Mouse (Mus musculus): ENCODE results near the gene Tmem101. TPM values are rescaled to one million over a fixed set of nuclear protein-coding genes. Genes with fewer than 3 reads are reported as not detected.

The Tmem101 gene
- polyA plus RNA-seq, 1 experiment = 13.0 TPM

GRCm38 (mm10) chr11:102140508-102140907 lies 15.7 kb downstream of the Tmem101 start:
- Histone ChIP-seq H3K4me3 (ENCODE audit: low read depth, low read length) (no peak overlapping the region), H3K27me3 (ENCODE audit: control insufficient read depth, insufficient read depth, low read length) (no peaks in the 10 kb centered on the region), H3K27ac (ENCODE audit: insufficient read depth, low read depth, low read length) (no peak overlapping the region), H3K36me3 (ENCODE audit: control insufficient read depth, insufficient read depth, low read length) (no peaks in the 10 kb centered on the region), H3K4me1 (ENCODE audit: control insufficient read depth, insufficient read depth, insufficient read length, low read length) (peaks cover 9% of the 10 kb centered on the region)
- 4% methylated on average over 5 of the region's 5 CpGs for WGBS
- TF ChIP-seq POLR2A (IDR thresholded peaks at IDR 0.05; ENCODE audit: low read depth, low read length) = no peak
- TF ChIP-seq CTCF (IDR thresholded peaks at IDR 0.05; ENCODE audit: extremely low read depth, insufficient read length, insufficient replicate concordance, low read depth, low read length) = peak; percentile 46; the same call in 1 of the 2 replicates

GRCm38 (mm10) chr11:102138447-102138740 lies 17.8 kb downstream of the Tmem101 start:
- H3K4me3 ChIP-seq (ENCODE audit: low read depth, low read length) = no peak overlapping the region
- no peaks in the 10 kb centered on the region for H3K36me3 ChIP-seq (ENCODE audit: control insufficient read depth, insufficient read depth, low read length)
- H3K4me1 ChIP-seq (ENCODE audit: control insufficient read depth, insufficient read depth, insufficient read length, low read length) = peaks cover 6% of the 10 kb centered on the region
- TF ChIP-seq POLR2A (IDR thresholded peaks at IDR 0.05; ENCODE audit: low read depth, low read length) (no peak), CTCF (IDR thresholded peaks at IDR 0.05; ENCODE audit: extremely low read depth, insufficient read length, insufficient replicate concordance, low read depth, low read length) (peak; percentile 83)
- WGBS = 1% methylated on average over 18 of the region's 18 CpGs
- no peaks in the 10 kb centered on the region for H3K27me3 ChIP-seq (ENCODE audit: control insufficient read depth, insufficient read depth, low read length)
- no peak overlapping the region for H3K27ac ChIP-seq (ENCODE audit: insufficient read depth, low read depth, low read length)

- H3K36me3 ChIP-seq (ENCODE audit: control insufficient read depth, insufficient read depth, low read length) = no peaks in the 10 kb centered on the region
- H3K27ac ChIP-seq (ENCODE audit: insufficient read depth, low read depth, low read length) = no peak overlapping the region
- 40% methylated on average over 13 of the region's 13 CpGs for WGBS
- H3K4me1 ChIP-seq (ENCODE audit: control insufficient read depth, insufficient read depth, insufficient read length, low read length) = peaks cover 3% of the 10 kb centered on the region
- no peaks in the 10 kb centered on the region for H3K27me3 ChIP-seq (ENCODE audit: control insufficient read depth, insufficient read depth, low read length)
- TF ChIP-seq POLR2A (IDR thresholded peaks at IDR 0.05; ENCODE audit: low read depth, low read length) (no peak), CTCF (IDR thresholded peaks at IDR 0.05; ENCODE audit: extremely low read depth, insufficient read length, insufficient replicate concordance, low read depth, low read length) (no peak)
- no peak overlapping the region for H3K4me3 ChIP-seq (ENCODE audit: low read depth, low read length)
Observed at GRCm38 (mm10) chr11:102137625-102138446, 18.4 kb downstream of the Tmem101 start.

- Histone ChIP-seq H3K4me1 (ENCODE audit: control insufficient read depth, insufficient read depth, insufficient read length, low read length) (peaks cover 3% of the 10 kb centered on the region), H3K27ac (ENCODE audit: insufficient read depth, low read depth, low read length) (no peak overlapping the region), H3K36me3 (ENCODE audit: control insufficient read depth, insufficient read depth, low read length) (no peaks in the 10 kb centered on the region), H3K4me3 (ENCODE audit: low read depth, low read length) (no peak overlapping the region), H3K27me3 (ENCODE audit: control insufficient read depth, insufficient read depth, low read length) (no peaks in the 10 kb centered on the region)
- TF ChIP-seq CTCF (IDR thresholded peaks at IDR 0.05; ENCODE audit: extremely low read depth, insufficient read length, insufficient replicate concordance, low read depth, low read length) = no peak
- no peak for TF ChIP-seq POLR2A (IDR thresholded peaks at IDR 0.05; ENCODE audit: low read depth, low read length)
- 28% methylated on average over 4 of the region's 4 CpGs for WGBS
Observed at GRCm38 (mm10) chr11:102134516-102134915, 21.7 kb downstream of the Tmem101 start.

GRCm38 (mm10) chr11:102117386-102117785 lies 38.8 kb downstream of the Tmem101 start:
- peaks cover 4% of the 10 kb centered on the region; the same call in 1 of the 2 replicates for H3K4me1 ChIP-seq (ENCODE audit: control insufficient read depth, insufficient read depth, insufficient read length, low read length)
- no peaks in the 10 kb centered on the region for H3K36me3 ChIP-seq (ENCODE audit: control insufficient read depth, insufficient read depth, low read length)
- H3K27ac ChIP-seq (ENCODE audit: insufficient read depth, low read depth, low read length) = no peak overlapping the region
- WGBS = 56% methylated on average over 6 of the region's 6 CpGs
- TF ChIP-seq POLR2A (IDR thresholded peaks at IDR 0.05; ENCODE audit: low read depth, low read length) (no peak), CTCF (IDR thresholded peaks at IDR 0.05; ENCODE audit: extremely low read depth, insufficient read length, insufficient replicate concordance, low read depth, low read length) (no peak)
- no peaks in the 10 kb centered on the region for H3K27me3 ChIP-seq (ENCODE audit: control insufficient read depth, insufficient read depth, low read length)
- H3K4me3 ChIP-seq (ENCODE audit: low read depth, low read length) = no peak overlapping the region

GRCm38 (mm10) chr11:102116241-102116640 lies 40.0 kb downstream of the Tmem101 start:
- H3K36me3 ChIP-seq (ENCODE audit: control insufficient read depth, insufficient read depth, low read length) = no peaks in the 10 kb centered on the region
- peaks cover 4% of the 10 kb centered on the region; the same call in 1 of the 2 replicates for H3K4me1 ChIP-seq (ENCODE audit: control insufficient read depth, insufficient read depth, insufficient read length, low read length)
- TF ChIP-seq CTCF (IDR thresholded peaks at IDR 0.05; ENCODE audit: extremely low read depth, insufficient read length, insufficient replicate concordance, low read depth, low read length) = no peak
- no peak for TF ChIP-seq POLR2A (IDR thresholded peaks at IDR 0.05; ENCODE audit: low read depth, low read length)
- 24% methylated on average over 8 of the region's 8 CpGs for WGBS
- H3K27ac ChIP-seq (ENCODE audit: insufficient read depth, low read depth, low read length) = no peak overlapping the region
- no peaks in the 10 kb centered on the region for H3K27me3 ChIP-seq (ENCODE audit: control insufficient read depth, insufficient read depth, low read length)
- no peak overlapping the region for H3K4me3 ChIP-seq (ENCODE audit: low read depth, low read length)

GRCm38 (mm10) chr11:102111576-102111975 lies 44.6 kb downstream of the Tmem101 start:
- H3K36me3 ChIP-seq (ENCODE audit: control insufficient read depth, insufficient read depth, low read length) = no peaks in the 10 kb centered on the region
- WGBS = 27% methylated on average over 5 of the region's 5 CpGs
- TF ChIP-seq POLR2A (IDR thresholded peaks at IDR 0.05; ENCODE audit: low read depth, low read length) = no peak
- no peak for TF ChIP-seq CTCF (IDR thresholded peaks at IDR 0.05; ENCODE audit: extremely low read depth, insufficient read length, insufficient replicate concordance, low read depth, low read length)

More at GRCm38 (mm10) chr11:102111576-102111975, 44.6 kb downstream of the Tmem101 start:
- Histone ChIP-seq H3K4me3 (ENCODE audit: low read depth, low read length) (no peak overlapping the region), H3K27ac (ENCODE audit: insufficient read depth, low read depth, low read length) (no peak overlapping the region), H3K4me1 (ENCODE audit: control insufficient read depth, insufficient read depth, insufficient read length, low read length) (peaks cover 6% of the 10 kb centered on the region; the same call in 1 of the 2 replicates), H3K27me3 (ENCODE audit: control insufficient read depth, insufficient read depth, low read length) (peaks cover 18% of the 10 kb centered on the region)
